Mouse (Mus musculus): ENCODE measurements around the gene Dgkz. TPM values are rescaled to one million over a fixed set of nuclear protein-coding genes. Genes with fewer than 3 reads are reported as not detected.

Gene Dgkz
- total RNA-seq, 2 experiments from 2014 or later = 37.7 to 46.9 TPM

DNA sequence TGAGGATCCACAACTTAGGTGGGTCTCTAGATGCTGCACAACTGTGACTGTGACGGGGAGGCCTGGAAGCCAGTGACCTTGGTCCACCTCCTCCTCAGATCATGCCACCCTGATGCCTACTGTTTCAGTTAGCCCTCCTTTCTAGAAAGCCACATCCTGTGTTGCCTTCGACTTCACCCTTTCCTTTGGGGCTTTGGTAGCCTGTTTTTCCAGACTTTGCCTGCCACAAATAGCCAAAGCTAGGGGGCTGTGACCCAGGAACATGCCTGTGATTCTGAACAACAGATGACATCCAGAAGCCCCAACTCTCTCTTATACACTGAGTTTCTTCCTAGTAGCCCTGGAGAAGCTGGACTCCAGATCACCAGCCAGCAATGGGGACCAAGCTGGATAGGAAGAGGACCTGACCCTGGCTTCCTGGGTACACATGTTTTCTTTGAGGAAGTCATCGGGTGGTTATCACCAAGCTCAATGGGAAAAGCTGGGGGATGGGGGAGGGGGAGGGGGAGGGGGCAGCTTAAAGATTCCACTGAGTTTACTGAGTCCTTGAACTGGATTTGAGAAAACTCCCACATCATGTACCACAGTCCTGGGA, 11.0 kb downstream of the Dgkz start:
- no peak for DNase-seq (ENCODE audit: low spot score)
- intact Hi-C loops (cut with DNase I) = loop anchor here (2.0 kb wide), 1 partner anchor 22 kb away; no protein-coding TSS in a partner anchor

DNA sequence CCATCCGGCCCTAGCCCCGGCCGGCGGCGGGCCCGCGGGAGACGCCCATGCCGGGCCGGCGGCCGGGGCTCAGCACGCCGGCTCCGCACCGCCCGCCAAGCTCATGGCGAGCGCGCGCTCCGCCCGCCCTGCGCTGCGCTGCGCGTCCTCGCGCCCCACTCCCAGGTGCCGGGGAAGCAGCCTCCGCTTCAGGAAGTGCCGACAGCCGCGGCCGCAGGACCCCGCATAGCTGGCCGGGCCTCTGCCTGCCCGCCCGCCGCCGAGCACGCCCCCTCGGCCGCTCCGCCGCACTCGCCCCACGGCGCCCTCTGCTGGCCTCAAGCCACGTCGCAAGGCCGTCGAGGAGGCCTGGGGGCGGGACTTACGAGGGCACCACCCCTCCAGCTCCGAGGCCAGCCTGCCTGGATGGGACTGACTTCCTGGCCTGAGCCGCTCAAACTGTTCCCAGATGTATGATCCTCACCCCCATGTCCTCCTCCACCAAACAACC, 12.2 kb downstream of the Dgkz start:
- intact Hi-C loops (cut with DNase I) = no loop called here
- peak; percentile 96 for DNase-seq (ENCODE audit: low spot score)

DNA sequence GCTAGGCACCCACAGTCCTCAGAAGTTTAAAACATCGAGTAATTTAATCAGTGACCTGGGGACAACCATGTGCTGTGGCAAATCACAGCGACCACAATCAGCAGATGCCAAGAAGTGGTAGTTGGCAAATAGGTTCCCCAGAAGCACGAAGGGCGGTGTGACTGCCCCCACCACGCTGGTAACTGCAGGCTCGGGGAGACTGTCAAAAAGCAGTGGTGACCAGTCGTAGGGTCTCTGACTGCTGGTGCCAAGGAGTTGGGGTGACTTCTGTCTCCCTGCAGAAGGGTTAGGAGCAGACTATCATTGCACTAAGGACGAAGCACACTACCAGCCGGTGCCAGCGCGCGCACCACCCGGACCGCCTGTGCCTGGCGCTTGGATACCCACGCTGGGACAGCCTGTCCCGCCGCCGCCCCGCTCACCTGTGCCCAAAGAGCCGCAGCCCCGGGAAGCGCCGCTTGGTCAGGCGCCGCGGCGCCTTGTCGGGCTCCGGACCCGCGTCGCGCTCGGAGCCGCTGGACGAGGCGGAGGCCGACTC, 12.7 kb downstream of the Dgkz start:
- DNase-seq (ENCODE audit: low spot score) = no peak
- intact Hi-C loops (cut with DNase I) = no loop called here

DNA sequence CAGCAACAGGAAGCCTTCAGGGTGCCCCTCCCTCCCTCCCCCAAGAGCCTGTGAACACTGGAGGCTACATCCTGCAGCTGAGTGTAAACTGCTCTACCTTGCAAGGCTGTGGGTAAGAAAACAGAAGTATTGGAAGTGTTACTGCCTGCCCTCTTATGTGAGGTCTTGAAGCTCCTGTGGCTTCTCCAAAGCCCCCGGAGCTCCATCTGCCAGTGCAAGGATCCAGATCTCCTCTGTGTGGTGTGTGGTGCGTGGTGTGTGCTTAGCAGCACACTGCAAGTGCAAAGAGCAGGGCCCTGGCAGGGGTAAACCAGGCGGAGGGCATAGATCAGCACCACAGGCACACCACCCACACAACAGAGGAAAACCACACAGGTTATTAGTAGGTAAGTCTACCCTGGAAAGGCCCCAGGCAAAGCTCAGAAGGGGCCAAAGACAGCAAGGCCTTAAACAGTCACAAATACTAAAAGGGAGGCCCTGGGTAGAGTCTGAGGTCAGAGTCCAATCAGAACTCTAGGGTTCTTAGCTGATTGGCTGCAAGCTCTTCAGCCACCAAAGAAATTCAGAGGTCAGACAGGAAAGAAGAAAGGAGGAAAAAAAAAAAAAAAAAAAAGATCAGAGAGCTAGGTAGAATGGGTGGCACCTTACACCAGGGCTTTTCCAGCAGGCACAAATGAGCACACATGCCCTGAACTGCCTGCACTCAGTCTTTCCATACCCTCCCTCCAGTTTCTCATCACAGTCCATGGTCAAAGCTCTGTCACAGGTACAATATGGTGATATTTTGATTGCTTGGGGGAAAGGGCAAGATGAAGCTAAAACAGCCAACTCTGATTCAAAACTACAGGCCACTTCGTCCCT, 13.5 kb downstream of the Dgkz start:
- no peak for DNase-seq (ENCODE audit: low spot score)
- intact Hi-C loops (cut with DNase I) = no loop called here

DNA sequence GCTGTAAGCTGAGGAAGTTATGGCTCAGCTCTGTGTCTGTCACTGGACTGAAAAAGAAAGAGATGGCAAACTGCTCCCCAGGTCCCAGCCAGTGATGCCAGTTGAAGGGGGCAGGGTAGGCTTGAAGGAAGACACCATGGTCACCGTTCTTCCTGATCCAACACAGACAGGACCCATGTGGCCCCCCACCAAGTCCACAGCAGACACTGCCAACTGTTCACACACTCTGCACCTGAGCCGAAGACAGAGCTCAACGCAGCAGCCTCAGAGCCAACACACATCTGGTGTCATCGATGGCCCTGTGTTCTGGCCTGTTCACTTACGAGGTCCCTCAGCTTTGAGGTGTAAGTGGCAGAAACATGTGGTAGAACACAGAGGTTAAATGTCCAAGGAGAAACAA, 15.2 kb downstream of the Dgkz start:
- intact Hi-C loops (cut with DNase I) = no loop called here
- no peak for DNase-seq (ENCODE audit: low spot score)

DNA sequence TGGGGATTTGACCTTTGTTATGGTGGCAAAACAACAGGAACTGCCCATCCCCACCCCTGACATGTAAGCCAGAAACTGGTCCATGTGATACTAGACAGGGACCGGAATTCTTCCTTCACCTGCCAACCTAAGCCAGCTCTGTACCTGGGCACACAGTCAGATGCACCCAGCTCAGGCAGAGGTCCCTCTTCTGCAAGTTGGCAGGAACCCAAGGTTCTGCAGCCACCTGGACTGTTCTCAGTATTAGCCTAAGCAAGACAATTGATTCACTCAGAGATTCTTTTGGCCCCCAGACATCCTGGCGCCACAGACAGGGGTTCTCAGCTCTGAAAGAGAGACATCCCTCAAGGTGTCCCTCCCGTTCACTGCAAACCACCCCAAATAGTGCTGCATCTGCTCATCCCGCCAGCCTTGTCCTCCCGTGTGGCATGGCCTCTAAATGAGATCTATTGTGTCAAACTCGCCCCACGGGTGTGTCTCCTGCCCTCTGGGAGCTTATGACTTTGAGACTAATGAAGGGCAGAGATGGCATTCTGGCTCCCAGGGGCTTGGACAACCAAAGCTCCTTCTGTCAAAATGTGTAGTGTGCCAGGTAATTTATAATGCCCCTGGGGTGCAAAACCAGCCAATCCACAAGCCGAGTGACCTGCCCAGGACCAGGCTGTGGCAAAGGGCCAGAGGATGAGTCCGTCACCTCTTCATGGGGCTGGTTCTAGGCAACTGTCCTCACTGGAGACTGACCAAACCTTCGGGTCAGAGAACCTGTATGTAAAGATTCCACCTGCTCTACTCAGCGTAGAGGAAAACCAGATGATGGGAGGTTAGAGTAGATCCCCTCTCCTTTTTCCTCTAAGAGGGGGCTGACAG, 15.9 kb downstream of the Dgkz start:
- intact Hi-C loops (cut with DNase I) = loop anchor here (1.0 kb wide), 1 partner anchor 15 kb away; no protein-coding TSS in a partner anchor
- DNase-seq (ENCODE audit: low spot score) = no peak

DNA sequence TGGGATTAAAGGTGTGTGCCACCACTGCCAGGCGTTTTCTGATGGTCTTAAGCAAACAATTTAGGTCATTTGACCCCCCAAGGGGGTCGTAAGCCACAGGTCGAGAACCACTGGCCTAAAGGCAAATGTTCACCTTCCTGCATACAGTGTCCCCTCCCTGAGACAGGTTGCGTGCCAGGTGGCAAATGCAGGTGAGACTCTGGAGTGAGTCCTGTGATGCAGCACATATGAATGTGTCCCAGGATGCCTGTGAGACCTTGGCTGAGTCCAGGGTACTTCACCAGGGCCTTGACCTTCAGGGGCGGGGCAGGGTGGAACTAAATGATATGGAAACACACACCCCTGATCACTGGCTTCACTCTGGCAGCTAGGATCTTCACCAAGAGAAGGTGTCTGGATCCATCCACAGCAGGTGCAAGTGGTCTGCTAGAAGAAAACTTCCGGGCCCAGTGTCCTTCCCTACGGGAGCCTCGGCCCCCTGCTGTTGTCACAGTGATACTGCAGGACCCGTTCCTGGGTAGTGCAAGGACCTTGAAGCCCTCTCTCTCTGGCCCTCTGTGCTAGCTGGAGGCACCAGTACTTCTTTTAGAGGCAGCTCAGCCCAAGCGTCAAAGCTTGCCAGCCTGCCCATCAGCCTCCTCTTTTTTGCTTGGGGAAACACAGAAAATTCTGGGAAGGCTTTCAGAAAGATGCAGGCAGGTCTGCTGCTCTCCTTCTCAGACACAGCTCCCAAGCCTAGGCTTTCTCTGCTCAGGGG, 16.8 kb downstream of the Dgkz start:
- no peak for DNase-seq (ENCODE audit: low spot score)
- intact Hi-C loops (cut with DNase I) = loop anchor here (1.0 kb wide), 1 partner anchor 15 kb away; no protein-coding TSS in a partner anchor

DNA sequence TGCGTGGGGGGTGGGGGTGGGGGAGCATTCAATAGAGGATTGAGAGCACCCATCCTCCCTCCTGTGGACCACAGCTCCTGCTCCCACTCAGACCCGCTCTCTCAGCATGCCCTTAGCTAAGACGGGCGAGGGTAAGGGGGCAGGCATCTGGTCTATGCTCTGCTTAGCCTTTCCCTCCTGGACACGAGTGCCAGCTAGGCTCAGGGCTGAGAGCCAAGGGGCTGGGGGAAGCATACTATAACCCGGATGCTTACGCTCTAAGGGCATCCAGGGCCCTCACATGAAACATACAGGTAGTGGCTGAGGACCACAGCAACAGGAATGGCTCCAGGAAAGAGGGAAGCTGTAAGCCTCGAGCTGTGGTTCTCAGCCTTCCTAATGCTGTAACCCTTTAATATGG, 17.6 kb downstream of the Dgkz start:
- no peak for DNase-seq (ENCODE audit: low spot score)
- intact Hi-C loops (cut with DNase I) = no loop called here

DNA sequence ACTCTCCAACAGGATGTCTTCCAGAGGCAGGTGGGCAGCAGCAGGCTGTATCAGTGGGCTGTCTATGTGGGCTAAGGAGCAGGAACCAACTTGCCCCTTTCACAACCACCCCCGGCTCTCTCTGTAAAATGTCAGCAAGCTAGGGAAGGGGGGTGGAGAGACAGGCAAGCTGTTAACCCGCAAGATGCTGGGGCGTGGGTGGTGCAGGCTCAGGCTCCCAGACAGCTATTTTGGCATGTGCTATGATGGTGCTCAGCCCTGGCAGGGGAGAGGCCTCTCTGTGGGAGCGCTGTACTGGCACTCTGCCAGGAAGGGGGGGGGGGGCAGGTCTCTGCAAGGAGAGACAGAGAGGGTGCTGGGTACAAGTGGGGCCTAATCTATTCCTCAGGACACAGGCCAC, 18.6 kb downstream of the Dgkz start:
- intact Hi-C loops (cut with DNase I) = no loop called here
- no peak for DNase-seq (ENCODE audit: low spot score)

DNA sequence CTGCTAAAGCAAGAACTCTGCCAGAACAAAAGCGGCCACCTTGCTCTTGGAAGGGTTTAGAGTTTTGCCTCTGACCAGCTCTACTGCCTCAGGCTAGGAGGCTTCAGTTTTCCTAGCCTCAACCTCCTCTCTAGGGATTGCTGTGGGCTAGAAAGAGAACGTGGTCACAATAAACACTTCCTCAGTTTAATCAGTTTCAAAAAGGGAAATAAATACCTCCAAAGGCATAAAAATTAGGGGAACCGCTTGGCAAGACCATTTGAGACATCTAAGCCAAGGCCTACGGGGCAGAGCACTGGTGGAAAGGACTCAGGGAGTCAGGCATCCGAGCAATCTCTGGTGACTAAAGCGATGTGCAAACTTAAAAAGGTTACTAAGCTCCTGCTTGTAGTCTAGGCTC, 19.8 kb downstream of the Dgkz start:
- intact Hi-C loops (cut with DNase I) = no loop called here
- no peak for DNase-seq (ENCODE audit: low spot score)

DNA sequence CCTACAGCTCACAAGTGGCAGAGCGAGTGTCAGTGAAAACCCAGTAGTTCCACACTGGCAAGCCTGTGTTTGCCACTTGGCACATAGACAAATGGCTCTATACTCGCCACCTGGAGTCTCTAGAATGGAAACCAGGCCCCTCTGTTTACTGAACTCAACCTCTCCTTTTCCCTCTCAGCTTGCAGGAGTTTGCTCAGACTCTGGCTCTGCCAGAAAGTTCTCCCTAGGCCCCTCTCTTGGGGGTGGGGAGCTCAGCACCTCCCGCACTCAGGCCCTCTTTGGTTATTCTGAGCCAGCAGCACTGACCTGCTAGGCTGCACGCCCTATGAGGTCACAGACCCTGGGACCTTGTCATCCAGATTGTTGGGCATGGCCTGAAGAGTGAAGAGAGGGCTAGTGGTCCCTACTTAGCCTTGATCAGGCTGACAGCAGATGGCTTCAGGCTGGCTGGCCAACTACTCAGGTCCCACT, 20.5 kb downstream of the Dgkz start:
- DNase-seq (ENCODE audit: low spot score) = no peak
- intact Hi-C loops (cut with DNase I) = no loop called here

DNA sequence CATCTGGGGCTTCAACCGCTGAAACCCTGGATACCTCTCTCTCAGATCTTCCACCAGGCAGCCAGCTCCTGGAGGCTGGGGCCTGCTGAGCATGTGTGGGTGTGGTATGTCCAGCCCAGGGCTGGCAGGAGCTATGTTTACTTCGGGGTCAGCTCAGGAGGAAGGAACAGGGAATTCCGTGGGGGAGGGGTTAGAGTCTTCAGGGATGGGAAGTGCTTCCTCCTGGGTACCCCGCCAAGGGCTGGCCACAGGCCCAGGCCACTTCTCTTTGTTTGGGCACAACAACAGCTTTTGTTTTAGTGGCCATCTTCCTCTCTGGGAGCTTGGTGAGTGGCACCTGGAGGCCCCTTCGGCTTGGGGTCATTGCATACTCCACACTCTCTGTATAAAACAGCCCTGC, 21.8 kb downstream of the Dgkz start:
- DNase-seq (ENCODE audit: low spot score) = peak; percentile 75
- intact Hi-C loops (cut with DNase I) = no loop called here

DNA sequence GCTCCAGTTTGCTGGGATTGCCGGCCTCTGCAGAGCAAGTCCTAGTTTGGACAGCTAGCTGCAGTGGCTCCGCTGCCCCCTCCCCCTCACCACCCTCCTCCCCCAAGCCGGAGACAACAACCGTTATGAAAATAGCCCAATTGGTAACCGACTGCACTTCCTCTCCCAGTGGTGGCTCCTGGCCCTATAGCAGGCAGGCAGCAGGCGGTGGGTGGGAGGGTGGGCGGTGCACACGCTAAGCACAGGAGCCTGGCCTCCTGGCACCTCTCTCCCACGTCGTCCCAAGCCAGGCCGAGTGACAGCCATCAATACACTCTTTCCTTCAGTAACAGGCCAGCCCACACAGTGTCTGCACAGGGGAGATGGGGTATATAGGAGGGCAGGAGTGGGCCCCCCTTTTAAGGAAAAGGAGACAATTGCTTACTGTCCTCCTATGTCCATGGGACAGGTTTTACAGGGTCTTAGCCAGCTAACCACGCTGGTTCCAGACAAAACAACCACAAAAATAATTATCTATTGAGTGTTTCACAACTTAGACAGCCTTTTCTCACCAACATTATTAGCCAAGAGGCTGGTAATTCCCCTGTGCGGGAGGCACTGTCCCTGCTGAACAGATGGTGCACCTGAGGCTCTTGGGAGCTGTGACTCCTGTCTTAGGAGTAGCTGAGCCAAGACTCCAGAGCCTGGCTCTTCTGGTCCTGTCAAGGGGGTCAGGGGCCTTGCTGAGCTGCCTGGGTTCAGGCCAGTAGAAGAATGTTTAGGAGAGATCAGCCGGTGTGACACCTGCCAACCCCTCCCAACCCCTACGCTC, 25.2 kb downstream of the Dgkz start:
- no peak for DNase-seq (ENCODE audit: low spot score)
- intact Hi-C loops (cut with DNase I) = no loop called here

DNA sequence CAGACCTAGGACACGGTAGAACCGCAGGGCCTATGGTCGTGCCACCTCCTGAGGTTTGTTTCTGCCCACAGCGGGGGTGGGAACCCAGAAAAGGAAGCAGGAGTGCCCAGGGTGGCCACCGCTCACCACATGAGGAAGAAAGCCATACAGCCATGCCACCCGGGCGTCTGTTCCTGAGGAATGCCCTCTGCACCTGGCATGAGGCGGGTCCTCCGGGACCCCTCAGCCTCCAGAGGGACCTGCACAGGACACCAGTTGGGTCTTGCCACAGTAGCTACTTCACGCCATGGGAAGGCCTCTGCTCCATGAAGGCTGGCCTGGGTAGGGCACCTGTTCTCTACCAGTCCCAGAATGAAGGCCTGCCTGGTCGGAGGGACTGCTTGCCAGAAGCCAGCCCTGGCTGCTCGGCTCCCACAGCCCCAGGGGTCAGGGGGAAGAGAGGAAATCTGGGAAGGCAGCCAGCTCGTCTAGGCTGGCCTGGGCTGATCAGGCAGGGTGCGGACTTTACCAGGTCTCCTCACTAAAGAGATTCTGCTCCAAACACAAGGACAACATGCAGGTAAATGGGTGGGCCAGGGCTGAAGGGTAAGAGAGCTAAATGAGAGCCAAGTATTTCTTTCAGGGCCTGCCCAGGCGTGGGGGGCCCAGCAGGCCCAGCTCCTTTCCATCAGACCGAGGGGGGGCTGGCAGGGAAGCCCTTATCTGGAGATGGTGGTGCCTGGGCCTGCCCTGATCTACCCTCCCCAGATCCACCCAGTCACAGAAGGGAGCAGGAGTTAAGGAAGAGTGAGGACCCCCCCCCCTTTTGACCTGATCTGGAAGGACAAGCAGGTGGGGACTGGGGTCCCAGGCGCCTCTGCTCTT, 26.0 kb downstream of the Dgkz start:
- intact Hi-C loops (cut with DNase I) = no loop called here

DNA sequence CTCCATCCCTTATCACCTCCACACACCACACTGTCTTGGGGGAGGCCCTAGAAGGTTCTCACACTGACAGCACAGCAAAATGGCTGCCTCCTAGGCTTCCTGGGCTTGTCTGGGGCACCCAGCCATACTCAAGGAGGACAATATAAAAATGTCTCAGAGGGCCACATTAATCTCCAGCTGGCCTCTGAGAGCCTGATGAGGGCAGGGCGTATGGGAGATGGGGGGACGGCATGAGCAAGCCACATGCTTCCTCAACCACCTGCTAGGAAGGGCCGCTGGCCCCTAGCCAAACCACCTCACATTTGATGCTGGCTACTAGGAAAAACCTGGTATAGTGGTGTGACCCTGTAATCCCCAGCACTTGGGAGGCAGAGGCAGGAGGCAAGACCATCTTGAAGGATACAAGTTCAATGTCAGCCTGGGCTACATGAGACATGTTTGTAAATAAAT, 26.8 kb downstream of the Dgkz start:
- no peak for DNase-seq (ENCODE audit: low spot score)
- intact Hi-C loops (cut with DNase I) = no loop called here

More for the DNA sequence above, 26.0 kb downstream of the Dgkz start:
- DNase-seq (ENCODE audit: low spot score) = no peak

DNA sequence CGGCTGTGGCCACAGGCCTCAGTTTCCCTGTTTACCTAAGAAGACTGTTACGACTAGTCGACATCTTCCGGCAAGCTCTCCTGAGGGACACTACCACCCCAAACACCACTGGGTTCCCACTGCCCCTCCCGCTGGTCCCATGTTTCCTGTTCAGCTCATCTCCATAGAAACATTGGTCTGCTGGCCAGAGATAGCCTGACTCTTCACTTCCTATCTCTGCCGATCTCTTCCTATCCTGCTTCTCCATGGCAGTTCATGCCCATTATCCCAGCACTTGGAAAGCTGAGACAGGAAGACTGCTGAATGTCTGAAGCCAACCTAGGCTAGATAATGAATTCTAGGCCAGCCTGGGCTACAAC, 27.5 kb downstream of the Dgkz start:
- intact Hi-C loops (cut with DNase I) = no loop called here

DNA sequence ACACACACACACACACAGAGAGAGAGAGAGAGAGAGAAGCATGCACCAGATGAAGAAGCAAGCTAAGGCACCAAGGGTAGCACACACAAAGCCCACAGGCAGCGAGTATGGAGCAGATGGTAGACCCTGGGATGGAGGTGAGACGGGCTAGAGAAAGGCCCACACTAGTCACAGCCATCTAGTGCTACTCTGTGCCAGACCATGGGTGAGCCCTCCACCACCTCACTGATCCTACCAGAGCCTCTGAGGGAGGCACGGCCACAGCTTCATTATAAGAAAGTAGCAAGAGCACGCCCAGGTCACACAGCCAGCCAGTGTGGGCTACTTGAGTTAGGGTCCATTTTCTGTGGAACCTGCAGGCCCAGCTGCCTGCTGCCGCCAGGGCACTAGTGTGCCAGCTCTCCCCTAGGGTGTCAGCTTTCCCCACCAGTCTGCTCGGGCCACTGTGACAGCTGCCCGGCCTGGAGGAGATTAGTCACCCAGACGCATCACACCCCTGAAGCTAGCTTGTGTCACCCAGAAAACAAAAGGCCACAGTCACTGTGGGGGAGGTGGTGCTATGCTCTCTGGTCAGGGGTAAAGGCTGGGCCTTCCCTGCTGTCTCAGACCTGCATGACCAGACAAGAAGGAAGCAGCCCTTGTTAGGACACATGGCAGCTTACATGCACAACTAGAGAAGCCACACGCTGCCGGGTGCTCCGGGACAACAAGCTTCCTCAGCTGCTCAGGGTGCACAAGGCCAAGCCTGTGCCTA, 28.1 kb downstream of the Dgkz start:
- intact Hi-C loops (cut with DNase I) = no loop called here
- DNase-seq (ENCODE audit: low spot score) = no peak

More for the DNA sequence above, 27.5 kb downstream of the Dgkz start:
- DNase-seq (ENCODE audit: low spot score) = no peak
